Mouse (Mus musculus) spleen, adult 2 months (tissue): ENCODE results near the gene Olfr211.

Experiments
- CTCF ChIP-seq: fragments of 200-500 bp; IDR thresholded peaks from 2 replicates; pipeline ENCODE4 v1.5.1; 2011; ENCODE audit warnings: mild to moderate bottlenecking, inconsistent platforms; ENCODE audit not compliant: insufficient read depth, insufficient read length, insufficient replicate concordance; ENCODE audit errors: extremely low read depth
- POLR2A ChIP-seq: fragments of 200-500 bp; IDR thresholded peaks from 2 replicates; pipeline ENCODE4 v1.6.1; 2011; ENCODE audit warnings: low read depth, low read length, inconsistent platforms

DNA sequence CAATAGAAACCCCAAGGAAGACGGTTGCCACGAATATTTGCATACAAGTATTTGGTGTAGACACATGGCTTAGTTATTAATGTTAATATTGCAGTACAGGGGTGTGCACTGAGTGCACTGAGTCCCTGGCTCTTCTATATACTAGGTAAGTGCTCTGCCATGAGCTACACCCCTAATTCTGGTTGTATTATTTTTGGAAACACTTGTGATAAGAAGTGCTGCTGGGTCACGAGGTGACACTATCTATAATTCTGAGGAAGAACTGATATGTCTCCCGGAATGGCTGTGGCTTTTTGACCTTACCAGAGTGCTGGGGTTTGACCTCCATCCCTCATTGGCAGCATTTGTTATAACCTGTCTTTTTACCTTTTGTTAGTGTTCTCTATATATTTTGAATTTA, 48.0 kb upstream of the Olfr211 start:
- no peak for TF ChIP-seq CTCF
- TF ChIP-seq POLR2A: no peak
